Mouse (Mus musculus) limb, embryonic 14.5 days (tissue): ENCODE results near the gene Dynll2. TPM values are rescaled to one million over a fixed set of nuclear protein-coding genes. Genes with fewer than 3 reads are reported as not detected.
A peak's percentile ranks its signal among the peaks of the same experiment; 100 is the strongest.

Source experiments
- ATAC-seq: fragments of 200-750 bp; cut with Nextera tagmentation; 2 replicates; pipeline ENCODE4 v1.8.0; 2017; ENCODE audit warnings: low read depth, moderate number of reproducible peaks, moderate TSS enrichment; ENCODE audit not compliant: low FRiP score
- DNase-seq: peaks from one replicate; pipeline ENCODE4 v3.0.0-alpha.2; 2015; ENCODE audit warnings: low spot score
- H3K27ac ChIP-seq: fragments of 300-500 bp; sonication (generic); replicated peaks from 2 replicates; pipeline ENCODE4 v1.5.1; 2014; ENCODE audit warnings: low read depth, mild to moderate bottlenecking, low read length, moderate library complexity, mixed read lengths
- H3K27me3 ChIP-seq: fragments of 300-500 bp; sonication (generic); 2 replicates; pipeline ENCODE4 v1.6.1; 2014; ENCODE audit warnings: low read length, mixed read lengths; ENCODE audit not compliant: control insufficient read depth, insufficient read depth
- H3K36me3 ChIP-seq: fragments of 300-500 bp; sonication (generic); 2 replicates; pipeline ENCODE4 v1.6.1; 2014; ENCODE audit warnings: mild to moderate bottlenecking, low read length, moderate library complexity, mixed read lengths; ENCODE audit not compliant: control insufficient read depth, insufficient read depth
- H3K4me1 ChIP-seq: fragments of 300-500 bp; sonication (generic); 2 replicates; pipeline ENCODE4 v1.6.1; 2014; ENCODE audit warnings: antibody characterized with exemption, low read length, mixed read lengths; ENCODE audit not compliant: control insufficient read depth, insufficient read depth
- H3K4me2 ChIP-seq: fragments of 300-500 bp; sonication (generic); replicated peaks from 2 replicates; pipeline ENCODE4 v1.6.1; 2014; ENCODE audit warnings: low read depth, mild to moderate bottlenecking, low read length, moderate library complexity; ENCODE audit not compliant: severe bottlenecking
- H3K4me3 ChIP-seq: fragments of 300-500 bp; sonication (generic); replicated peaks from 2 replicates; pipeline ENCODE4 v1.5.1; 2014; ENCODE audit warnings: low read length
- H3K9ac ChIP-seq: fragments of 300-500 bp; sonication (generic); 2 replicates; pipeline ENCODE4 v1.6.1; 2014; ENCODE audit warnings: mild to moderate bottlenecking, low read depth, low read length, moderate library complexity; ENCODE audit not compliant: severe bottlenecking
- H3K9me3 ChIP-seq: fragments of 300-500 bp; sonication (generic); 2 replicates; pipeline ENCODE4 v1.6.1; 2016; ENCODE audit warnings: low read length; ENCODE audit not compliant: control insufficient read depth
- POLR2A ChIP-seq: fragments of 200-500 bp; IDR thresholded peaks from 2 replicates; pipeline ENCODE4 v1.8.0; 2012; ENCODE audit warnings: inconsistent platforms, mild to moderate bottlenecking, moderate library complexity, borderline replicate concordance; ENCODE audit not compliant: insufficient read depth, insufficient read length; ENCODE audit errors: extremely low read depth
- WGBS: fragments of 180-500 bp; shearing (Covaris S2); extraction: QIAGEN DNeasy Blood & Tissue Kit; methylation state at CpG from one replicate; pipeline ENCODE4 v1.1.7; 2014; 5-methylcytosine and 5-hydroxymethylcytosine counted together
- polyA plus RNA-seq, 2 experiments: library from polyadenylated mRNA; depleted of rRNA in 1 of 2; stranded (reverse) in 1 of 2; unstranded in 1 of 2; fragments of >200 nt; fragmentation: Nextera tagmentation in 1 of 2; extraction: Ambion mirVana in 1 of 2; gene quantifications; 2 replicates each; pipeline versions ENCODE4 v1.2.1 to v1.2.3; 2012 to 2014

The Dynll2 gene
- polyA plus RNA-seq, 2 experiments = 12.8 to 84.3 TPM

- no peak for TF ChIP-seq POLR2A
- Histone ChIP-seq H3K9me3 (no peaks in the 10 kb centered on the region), H3K27ac (no peak overlapping the region), H3K4me2 (peak overlapping the region; percentile 47; the same call in 1 of the 2 replicates), H3K27me3 (no peaks in the 10 kb centered on the region), H3K36me3 (no peaks in the 10 kb centered on the region), H3K4me1 (no peaks in the 10 kb centered on the region), H3K4me3 (no peak overlapping the region), H3K9ac (no peak overlapping the region)
- DNase-seq (no peak), ATAC-seq (no peak)
- 22% methylated on average over 15 of the region's 20 CpGs for WGBS
These were observed 18.8 kb downstream of the Dynll2 start for GRCm38 (mm10) chr11:87968356-87969122.

GRCm38 (mm10) chr11:87967692-87968289 lies 19.5 kb downstream of the Dynll2 start:
- no peak for ATAC-seq

DNA sequence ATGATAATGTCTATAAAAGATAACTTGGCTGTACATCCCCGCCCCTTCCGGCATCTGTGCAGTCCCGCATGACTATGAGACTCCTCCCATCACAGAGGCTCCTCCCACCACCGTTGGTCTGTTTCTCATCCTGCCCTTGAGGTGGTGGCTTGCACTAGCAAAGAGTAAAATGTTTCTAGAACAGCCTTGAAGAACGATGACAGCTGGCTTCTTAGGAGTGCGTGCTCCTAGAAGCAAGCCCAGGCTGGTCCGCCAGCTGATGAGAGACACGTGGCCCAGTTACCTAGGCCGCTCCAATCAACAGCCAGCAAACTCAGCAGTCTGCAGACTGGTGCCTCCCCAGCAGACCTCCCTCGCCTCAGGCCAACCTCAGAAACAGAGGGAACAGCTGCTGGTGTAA lies 21.1 kb downstream of the Dynll2 start:
- Histone ChIP-seq H3K36me3 (no peaks in the 10 kb centered on the region), H3K9ac (no peak overlapping the region), H3K9me3 (no peaks in the 10 kb centered on the region), H3K27me3 (no peaks in the 10 kb centered on the region), H3K27ac (no peak overlapping the region), H3K4me3 (no peak overlapping the region), H3K4me1 (no peaks in the 10 kb centered on the region), H3K4me2 (no peak overlapping the region)
- WGBS = 23% methylated on average over 10 of the region's 10 CpGs
- no peak for TF ChIP-seq POLR2A
- ATAC-seq (peak; percentile 76; the same call in 1 of the 2 replicates), DNase-seq (peak; percentile 52)

More at GRCm38 (mm10) chr11:87967692-87968289, 19.5 kb downstream of the Dynll2 start:
- Histone ChIP-seq H3K27me3 (no peaks in the 10 kb centered on the region), H3K9me3 (no peaks in the 10 kb centered on the region), H3K4me3 (peak overlapping the region; percentile 25), H3K4me2 (peak overlapping the region; percentile 47), H3K4me1 (no peaks in the 10 kb centered on the region), H3K9ac (peak overlapping the region; percentile 34; the same call in 1 of the 2 replicates), H3K36me3 (no peaks in the 10 kb centered on the region), H3K27ac (no peak overlapping the region)
- WGBS = 2% methylated on average over 17 of the region's 17 CpGs
- DNase-seq = peak; percentile 69
- no peak for TF ChIP-seq POLR2A

- no peak for TF ChIP-seq POLR2A
- Histone ChIP-seq H3K4me1 (no peaks in the 10 kb centered on the region), H3K27ac (no peak overlapping the region), H3K36me3 (no peaks in the 10 kb centered on the region), H3K9ac (no peak overlapping the region), H3K9me3 (no peaks in the 10 kb centered on the region), H3K27me3 (no peaks in the 10 kb centered on the region), H3K4me3 (no peak overlapping the region), H3K4me2 (no peak overlapping the region)
- WGBS = 42% methylated on average over 3 of the region's 3 CpGs
- DNase-seq (no peak), ATAC-seq (no peak)
These were observed 22.0 kb downstream of the Dynll2 start for GRCm38 (mm10) chr11:87965293-87965692.

GRCm38 (mm10) chr11:87957066-87957465 lies 30.3 kb downstream of the Dynll2 start:
- ATAC-seq (no peak), DNase-seq (peak; percentile 85)
- Histone ChIP-seq H3K4me1 (no peaks in the 10 kb centered on the region), H3K27ac (no peak overlapping the region), H3K4me2 (no peak overlapping the region), H3K4me3 (no peak overlapping the region), H3K36me3 (no peaks in the 10 kb centered on the region), H3K9ac (no peak overlapping the region), H3K9me3 (no peaks in the 10 kb centered on the region), H3K27me3 (no peaks in the 10 kb centered on the region)
- TF ChIP-seq POLR2A = no peak
- 43% methylated on average over 7 of the region's 7 CpGs for WGBS
